Mouse (Mus musculus) testis, adult 2 months (tissue): ENCODE results near the gene Osbp2. TPM values are rescaled to one million over a fixed set of nuclear protein-coding genes. Genes with fewer than 3 reads are reported as not detected.

Experiments
- H3K27ac ChIP-seq: fragments of 200-500 bp; 2 replicates; pipeline ENCODE4 v1.5.1; 2012; ENCODE audit warnings: low read depth, low read length; ENCODE audit not compliant: control insufficient read depth, insufficient read depth
- H3K27me3 ChIP-seq: fragments of 200-500 bp; 2 replicates; pipeline ENCODE4 v1.6.1; 2012; ENCODE audit warnings: mild to moderate bottlenecking, low read length, moderate library complexity; ENCODE audit not compliant: control insufficient read depth, insufficient read depth
- H3K36me3 ChIP-seq: fragments of 200-500 bp; 2 replicates; pipeline ENCODE4 v1.6.1; 2012; ENCODE audit warnings: mild to moderate bottlenecking, low read length; ENCODE audit not compliant: control insufficient read depth, insufficient read depth
- H3K4me1 ChIP-seq: fragments of 200-500 bp; 2 replicates; pipeline ENCODE4 v1.6.1; 2012; ENCODE audit warnings: low read length; ENCODE audit not compliant: control insufficient read depth, insufficient read depth
- H3K4me3 ChIP-seq: fragments of 200-500 bp; 2 replicates; pipeline ENCODE4 v1.5.1; 2012; ENCODE audit warnings: low read depth, mild to moderate bottlenecking, low read length, moderate library complexity, mixed read lengths; ENCODE audit not compliant: control insufficient read depth
- CTCF ChIP-seq: fragments of 200-500 bp; IDR thresholded peaks from 2 replicates; pipeline ENCODE4 v1.5.1; 2012; ENCODE audit warnings: low read depth, mild to moderate bottlenecking, inconsistent platforms, low read length, moderate library complexity; ENCODE audit not compliant: control insufficient read depth, insufficient read depth, insufficient replicate concordance
- POLR2A ChIP-seq: fragments of 200-500 bp; IDR thresholded peaks from 2 replicates; pipeline ENCODE4 v1.6.1; 2012; ENCODE audit warnings: low read depth, mild to moderate bottlenecking, inconsistent platforms, low read length, moderate library complexity; ENCODE audit not compliant: control insufficient read depth
- polyA plus RNA-seq: library from polyadenylated mRNA; depleted of rRNA; stranded (reverse); fragments of >200 nt; gene quantifications from 2 replicates; pipeline ENCODE4 v1.2.3, GENCODE M21; 2012

The Osbp2 gene
- polyA plus RNA-seq, 1 experiment = 710 TPM

DNA sequence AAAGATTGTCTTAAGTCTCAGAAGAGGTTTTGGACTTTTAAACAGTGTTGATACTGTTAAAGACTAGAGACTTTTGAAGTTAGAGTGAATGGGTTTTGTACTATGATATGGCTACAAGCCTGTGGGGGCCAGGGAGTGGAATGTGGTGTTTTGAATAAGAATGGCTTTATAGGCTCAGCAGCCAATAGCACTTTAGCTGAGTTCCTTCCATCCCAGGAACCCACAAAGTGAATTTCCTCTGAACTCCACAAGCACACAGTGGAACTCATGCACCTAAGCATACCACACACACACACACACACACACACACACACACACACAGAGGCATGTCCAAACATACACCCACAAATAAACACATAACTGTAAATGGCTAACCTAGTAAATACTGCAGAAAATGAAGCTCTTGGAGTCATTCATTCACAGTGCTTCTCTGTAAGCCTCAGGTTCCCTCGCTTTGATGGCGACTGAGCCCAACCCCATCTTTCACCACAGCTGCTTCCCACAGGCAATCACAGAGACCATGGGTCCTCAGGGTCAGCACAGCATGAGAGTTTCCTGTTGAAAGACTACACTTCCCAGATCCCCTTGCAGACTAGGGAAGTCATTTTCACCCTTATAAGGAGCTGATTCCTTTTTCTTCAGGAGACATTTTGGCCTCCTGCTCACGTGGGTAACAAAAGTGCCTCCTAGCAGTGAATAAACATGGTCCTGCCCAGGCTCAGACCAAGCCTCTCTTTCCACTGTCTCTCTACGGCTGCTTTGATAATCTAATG lies 45.5 kb downstream of the Osbp2 start:
- H3K4me1 ChIP-seq = no peaks in the 10 kb centered on the region
- H3K36me3 ChIP-seq = peaks cover 3% of the 10 kb centered on the region
- TF ChIP-seq CTCF = no peak
- no peak for TF ChIP-seq POLR2A
- no peaks in the 10 kb centered on the region for H3K27me3 ChIP-seq
- no peak overlapping the region for H3K27ac ChIP-seq
- H3K4me3 ChIP-seq = no peak overlapping the region

DNA sequence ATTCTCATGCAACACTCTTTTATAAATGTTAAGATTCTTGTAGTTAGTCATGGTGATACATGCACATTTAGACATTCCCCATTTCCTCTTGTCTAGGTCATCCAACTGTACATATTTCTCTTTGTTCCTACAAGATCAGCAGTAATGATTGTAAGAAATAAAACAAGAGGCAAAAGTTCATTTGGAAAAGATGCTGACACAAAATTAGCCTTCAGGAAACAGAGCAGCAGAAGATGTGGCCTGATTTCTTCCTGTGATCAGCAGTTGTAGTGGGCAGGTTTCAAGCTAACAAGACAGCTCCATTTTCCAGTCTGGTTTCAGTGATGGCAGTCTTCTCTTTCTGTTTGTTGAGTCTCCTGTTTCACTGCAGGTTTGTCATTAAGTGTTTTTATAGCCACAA lies 47.8 kb downstream of the Osbp2 start:
- H3K4me3 ChIP-seq = no peak overlapping the region
- H3K4me1 ChIP-seq = no peaks in the 10 kb centered on the region
- no peak overlapping the region for H3K27ac ChIP-seq
- no peaks in the 10 kb centered on the region for H3K27me3 ChIP-seq
- H3K36me3 ChIP-seq = peaks cover 3% of the 10 kb centered on the region
- TF ChIP-seq POLR2A = no peak
- TF ChIP-seq CTCF = no peak

DNA sequence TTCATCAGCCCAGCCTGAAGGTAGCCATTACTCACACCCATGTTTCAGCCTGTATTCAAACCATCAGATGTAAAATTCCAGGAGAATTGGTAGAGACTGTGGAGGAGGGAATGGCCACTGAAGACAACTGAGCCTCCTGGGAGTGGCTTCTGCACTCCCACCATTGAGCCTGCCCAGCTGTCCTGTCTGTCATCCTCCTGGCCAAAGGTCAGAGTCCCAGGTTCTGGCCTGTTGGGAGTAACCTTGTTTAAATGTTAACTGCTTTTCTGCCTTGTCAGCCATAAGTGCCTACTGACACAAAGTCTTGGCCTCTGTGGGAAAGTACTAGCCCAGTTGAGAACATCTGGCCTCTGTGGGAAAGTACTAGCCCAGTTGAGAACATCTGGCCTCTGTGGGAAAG lies 50.4 kb downstream of the Osbp2 start:
- Histone ChIP-seq H3K4me1 (no peaks in the 10 kb centered on the region), H3K4me3 (no peak overlapping the region), H3K27me3 (no peaks in the 10 kb centered on the region), H3K36me3 (peaks cover 1% of the 10 kb centered on the region), H3K27ac (no peak overlapping the region)
- TF ChIP-seq POLR2A = no peak
- no peak for TF ChIP-seq CTCF

DNA sequence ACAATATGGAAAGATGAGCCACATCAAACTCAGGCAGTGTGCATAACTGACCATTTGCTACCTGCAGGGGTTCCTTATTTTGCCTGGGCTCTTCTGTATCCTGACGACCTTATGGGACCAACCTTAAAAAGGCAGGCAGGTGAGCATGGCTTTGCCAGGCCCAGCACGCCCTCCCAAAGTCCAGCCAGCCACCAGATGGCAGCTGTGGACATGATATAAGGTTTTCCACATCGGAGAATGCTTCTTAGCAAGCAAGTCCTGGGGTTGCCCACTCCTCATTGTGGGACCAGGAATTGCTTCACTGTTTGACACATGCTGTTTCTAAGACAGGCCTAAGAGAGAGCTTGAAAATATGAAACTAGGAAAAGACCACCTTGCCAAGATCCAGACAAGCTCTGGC lies 55.5 kb downstream of the Osbp2 start:
- no peaks in the 10 kb centered on the region for H3K27me3 ChIP-seq
- TF ChIP-seq CTCF (no peak; the same call in 1 of the 2 replicates), POLR2A (no peak)
- H3K4me1 ChIP-seq = no peaks in the 10 kb centered on the region
- H3K4me3 ChIP-seq = no peak overlapping the region
- H3K27ac ChIP-seq = no peak overlapping the region
- no peaks in the 10 kb centered on the region for H3K36me3 ChIP-seq

DNA sequence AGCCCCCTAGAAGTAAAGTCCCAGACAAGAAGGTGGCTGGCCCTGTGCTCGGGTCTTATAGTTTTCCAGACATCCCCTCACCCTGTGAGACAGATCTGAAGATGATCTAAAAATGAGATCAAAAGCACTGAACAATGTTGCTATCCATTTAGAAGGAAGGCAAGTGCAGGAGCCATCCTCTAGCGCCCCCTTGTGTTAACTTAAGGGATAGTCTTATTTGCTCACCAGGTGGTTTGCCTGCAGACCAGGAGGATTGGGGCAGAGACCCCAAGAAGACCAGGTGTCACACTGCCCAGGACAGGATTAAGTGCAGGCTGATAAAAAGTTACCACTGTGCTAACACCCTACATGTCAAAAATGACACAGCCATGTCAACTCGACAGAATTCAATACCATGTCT lies 58.3 kb downstream of the Osbp2 start:
- no peaks in the 10 kb centered on the region for H3K4me1 ChIP-seq
- TF ChIP-seq POLR2A (no peak), CTCF (peak; percentile 52; the same call in 1 of the 2 replicates)
- peak overlapping the region; percentile 14; the same call in 1 of the 2 replicates for H3K27ac ChIP-seq
- H3K36me3 ChIP-seq = no peaks in the 10 kb centered on the region
- no peaks in the 10 kb centered on the region for H3K27me3 ChIP-seq
- peak overlapping the region; percentile 67 for H3K4me3 ChIP-seq

DNA sequence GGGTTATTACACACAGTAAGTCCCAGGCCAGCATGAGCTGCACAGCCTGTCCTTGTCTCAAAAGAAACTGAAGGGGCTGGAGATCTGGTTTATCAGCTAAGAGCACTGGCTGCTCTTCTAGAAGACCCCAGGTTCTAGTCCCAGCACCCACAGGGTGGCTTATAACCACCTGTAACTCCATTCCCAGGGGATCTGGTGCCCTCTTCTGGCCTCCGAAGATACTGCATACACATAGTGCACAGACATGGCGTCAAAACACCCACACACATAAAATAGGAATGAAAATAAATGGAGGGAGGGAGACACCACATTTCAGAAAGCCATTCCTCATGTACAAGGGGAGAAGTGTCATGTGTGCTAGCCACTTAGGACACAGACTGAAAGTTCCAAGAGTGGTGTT lies 59.1 kb downstream of the Osbp2 start:
- Histone ChIP-seq H3K27me3 (no peaks in the 10 kb centered on the region), H3K4me1 (no peaks in the 10 kb centered on the region), H3K36me3 (no peaks in the 10 kb centered on the region), H3K4me3 (peak overlapping the region; percentile 77), H3K27ac (peak overlapping the region; percentile 44; the same call in 1 of the 2 replicates)
- TF ChIP-seq CTCF (no peak), POLR2A (no peak)

DNA sequence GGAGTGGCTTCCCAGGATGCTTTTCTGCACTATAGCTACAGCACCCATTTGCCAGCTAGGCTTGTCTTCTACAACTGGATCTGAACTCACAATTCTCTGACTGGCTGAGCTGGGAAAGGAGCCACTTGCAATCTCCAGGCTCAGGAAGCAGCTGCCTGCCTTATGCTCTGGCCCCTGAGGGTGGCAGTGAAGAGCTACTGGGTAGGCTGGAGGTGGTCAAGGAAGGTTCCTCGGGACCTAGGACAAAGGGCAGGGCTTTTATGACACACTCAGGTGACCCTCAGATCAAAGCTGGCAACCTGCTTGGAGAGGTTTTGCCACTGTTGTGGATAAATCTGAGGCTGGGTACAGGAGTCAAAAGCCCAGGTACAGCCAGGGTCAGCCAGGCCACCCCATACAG lies 61.6 kb downstream of the Osbp2 start:
- Histone ChIP-seq H3K4me1 (no peaks in the 10 kb centered on the region), H3K4me3 (peak overlapping the region; percentile 77), H3K27me3 (no peaks in the 10 kb centered on the region), H3K36me3 (no peaks in the 10 kb centered on the region), H3K27ac (no peak overlapping the region)
- TF ChIP-seq POLR2A = no peak
- TF ChIP-seq CTCF = no peak; the same call in 1 of the 2 replicates

DNA sequence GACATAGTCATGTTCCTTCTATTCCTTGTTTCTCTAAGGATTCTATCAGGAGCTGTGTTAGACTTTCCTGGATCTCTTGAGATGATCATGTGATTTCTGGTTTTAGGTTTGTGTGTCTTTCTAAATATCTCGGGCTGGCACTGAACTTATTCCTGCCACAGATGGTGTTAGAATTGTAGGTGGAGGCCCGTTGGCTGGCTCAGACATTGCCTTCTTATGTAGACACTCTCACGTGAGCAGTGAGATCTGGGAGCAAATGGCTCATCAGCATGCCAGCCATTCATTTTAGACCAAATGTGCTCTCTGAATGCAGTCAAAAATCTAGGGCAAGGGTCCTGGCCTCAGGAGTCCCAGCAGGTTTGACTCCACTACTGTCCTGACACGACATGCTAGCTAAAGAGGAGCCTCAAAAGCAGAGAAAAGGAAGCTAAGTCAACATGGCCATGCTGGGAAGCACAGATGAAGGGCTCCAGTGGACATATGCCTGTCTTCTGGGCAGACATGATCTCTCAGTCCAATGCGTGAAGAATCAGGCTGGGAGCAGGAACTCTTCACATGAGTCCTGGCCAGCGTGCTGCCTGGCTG lies 66.0 kb downstream of the Osbp2 start:
- H3K4me1 ChIP-seq = no peaks in the 10 kb centered on the region
- no peak overlapping the region for H3K4me3 ChIP-seq
- H3K27ac ChIP-seq = no peak overlapping the region
- no peaks in the 10 kb centered on the region for H3K27me3 ChIP-seq
- TF ChIP-seq POLR2A (no peak), CTCF (no peak)
- no peaks in the 10 kb centered on the region for H3K36me3 ChIP-seq
